8 mouse cellular contexts compared by ENCODE assay signal in the genomic region with DNA sequence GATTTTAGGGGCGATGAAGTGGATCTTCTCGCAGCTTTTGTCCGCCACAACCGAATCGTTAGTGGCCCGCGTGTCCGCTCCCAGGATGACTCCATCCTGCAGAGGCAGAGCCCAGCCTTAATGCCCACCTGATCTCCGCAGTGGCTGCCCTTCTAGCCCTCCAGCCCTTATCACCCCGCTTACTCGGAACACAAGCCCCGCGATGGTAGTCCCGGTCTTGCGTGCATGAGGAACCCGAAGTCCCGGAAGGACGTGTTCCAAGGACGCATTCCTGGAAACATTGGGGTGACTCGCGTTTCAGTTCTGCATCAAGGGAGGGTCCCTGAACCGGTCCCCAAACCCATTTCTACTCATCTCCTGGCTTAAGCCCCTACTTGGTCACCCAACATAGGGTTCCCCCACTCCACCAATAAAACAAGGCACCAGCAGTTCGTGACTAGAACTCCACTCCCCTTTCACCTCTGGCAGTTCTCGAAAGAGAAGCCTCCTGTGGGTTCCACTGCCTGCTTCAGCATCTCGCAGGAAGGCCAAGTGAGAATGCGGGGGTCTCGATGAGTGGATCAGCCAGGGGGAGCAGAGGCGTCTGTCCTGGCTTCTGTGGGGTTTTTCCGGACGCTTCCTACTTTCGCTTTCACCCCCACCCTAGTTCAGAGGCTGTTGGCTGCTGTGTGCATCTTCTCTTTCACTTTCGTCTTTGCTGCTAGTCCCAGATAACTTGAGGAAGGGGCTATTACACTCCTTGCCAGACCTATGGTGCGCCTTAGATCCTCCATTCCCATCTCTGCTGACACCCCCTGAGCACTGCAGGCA. TPM values are rescaled to one million over a fixed set of nuclear protein-coding genes. Genes with fewer than 3 reads are reported as not detected.
A peak's percentile ranks its signal among the peaks of the same experiment; 100 is the strongest.
DNase-seq lines count a peak whose midpoint lies in the region; ATAC-seq lines count a peak whose summit lies in the region.

No protein-coding gene starts in this region.

- peak; percentile 75 to 93 for DNase-seq in adrenal gland, adult (ENCODE audit: inconsistent age in 2 of 2, low spot score in 1 of 2)
- DNase-seq in adrenal gland, postnatal 4 days (ENCODE audit: low spot score in 2 of 2): no peak
- peak; percentile 71 for DNase-seq in adipocyte (ENCODE audit: low spot score)
- peak; percentile 31 for DNase-seq in embryonic facial prominence, embryonic 14.5 days (ENCODE audit: low spot score)
- DNase-seq in heart, postnatal 10 days: peak; percentile 64 to 74
- DNase-seq in kidney, postnatal 4 days: peak; percentile 52 to 65
- DNase-seq in lung, postnatal 10 days: peak; percentile 54
- DNase-seq in right cerebral cortex, postnatal 25 days: peak; percentile 66

- intact Hi-C loops in heart, postnatal 10 days (cut with DNase I): loop anchor here (2.0 kb wide), 1 partner anchor 27 kb away; no protein-coding TSS in a partner anchor

- 2% methylated on average over 33 of the region's 33 CpGs for WGBS in embryonic facial prominence, embryonic 14.5 days

- peak; percentile 27; the same call in 1 of the 2 replicates for ATAC-seq in embryonic facial prominence, embryonic 14.5 days (ENCODE audit: low read depth)

- peaks cover 30% of the 10 kb centered on the region for H3K36me3 ChIP-seq in embryonic facial prominence, embryonic 14.5 days (ENCODE audit: control insufficient read depth, insufficient read depth, low read length)

- H3K4me2 ChIP-seq in embryonic facial prominence, embryonic 14.5 days (ENCODE audit: low read depth, low read length): peak overlapping the region; percentile 94

- no peaks in the 10 kb centered on the region for H3K27me3 ChIP-seq in embryonic facial prominence, embryonic 14.5 days (replicated peaks; ENCODE audit: control insufficient read depth, insufficient read depth, low read length)

- H3K9ac ChIP-seq in embryonic facial prominence, embryonic 14.5 days (ENCODE audit: low read depth, low read length): peak overlapping the region; percentile 76

- H3K4me3 ChIP-seq in embryonic facial prominence, embryonic 14.5 days (ENCODE audit: low read depth, low read length): peak overlapping the region; percentile 76

- H3K27ac ChIP-seq in embryonic facial prominence, embryonic 14.5 days (replicated peaks; ENCODE audit: low read depth, low read length): peak overlapping the region; percentile 81

- peaks cover 15% of the 10 kb centered on the region for H3K4me1 ChIP-seq in embryonic facial prominence, embryonic 14.5 days (ENCODE audit: control insufficient read depth, insufficient read depth, low read length)

- no peaks in the 10 kb centered on the region for H3K9me3 ChIP-seq in embryonic facial prominence, embryonic 14.5 days (ENCODE audit: control insufficient read depth, low read length)

RNA-seq across cellular contexts. Expression of a gene that starts 0.5 kb away (rescaled TPM):
- 10 to 100 TPM; 76.8 to 84.8 TPM for total RNA-seq in adrenal gland, postnatal 4 days (2021)
- 35.9 and 37.3 TPM in 2 replicates for polyA plus RNA-seq in embryonic facial prominence, embryonic 14.5 days (2014; fragmentation: Nextera tagmentation; extraction: Ambion mirVana)
- total RNA-seq in heart, postnatal 10 days (2021): 10 to 100 TPM; 81.1 to 88.5 TPM

RNA-seq across cellular contexts. Expression of a gene that starts 4.0 kb away (rescaled TPM):
- total RNA-seq in adrenal gland, postnatal 4 days (2021): 10 to 100 TPM in 1 of 2 experiments, not detected in 1; 98.9 TPM
- polyA plus RNA-seq in embryonic facial prominence, embryonic 14.5 days (2014; fragmentation: Nextera tagmentation; extraction: Ambion mirVana): 0.57 and 1.1 TPM in 2 replicates
- total RNA-seq in heart, postnatal 10 days (2021): under 1 TPM; 0.35 to 0.48 TPM

RNA-seq across cellular contexts. Expression of a gene that starts 5.5 kb away (rescaled TPM):
- 10 to 100 TPM in 1 of 2 experiments, 1 to 10 TPM in 1; 2.1 to 33.5 TPM for total RNA-seq in adrenal gland, postnatal 4 days (2021)
- 1.7 and 1.8 TPM in 2 replicates for polyA plus RNA-seq in embryonic facial prominence, embryonic 14.5 days (2014; fragmentation: Nextera tagmentation; extraction: Ambion mirVana)
- under 1 TPM; 0.64 to 0.77 TPM for total RNA-seq in heart, postnatal 10 days (2021)

RNA-seq across cellular contexts. Expression of a gene that starts 28.2 kb away (rescaled TPM):
- total RNA-seq in adrenal gland, postnatal 4 days (2021): 10 to 100 TPM; 30.9 to 40.2 TPM
- 42.8 and 43.9 TPM in 2 replicates for polyA plus RNA-seq in embryonic facial prominence, embryonic 14.5 days (2014; fragmentation: Nextera tagmentation; extraction: Ambion mirVana)
- 10 to 100 TPM; 59.1 to 70.0 TPM for total RNA-seq in heart, postnatal 10 days (2021)

RNA-seq across cellular contexts. Expression of a gene that starts 37.5 kb away (rescaled TPM):
- total RNA-seq in adrenal gland, postnatal 4 days (2021): 10 to 100 TPM; 44.3 to 48.7 TPM
- polyA plus RNA-seq in embryonic facial prominence, embryonic 14.5 days (2014; fragmentation: Nextera tagmentation; extraction: Ambion mirVana): 26.1 and 34.0 TPM in 2 replicates
- total RNA-seq in heart, postnatal 10 days (2021): 10 to 100 TPM; 20.9 to 22.5 TPM

Comparison
In these comparisons a context has a peak if more than half of its experiments do, and no peak if none do; other contexts are left out.
1. DNase-seq: peak in adrenal gland, adult (2 of 2), adipocyte (single experiment), embryonic facial prominence, embryonic 14.5 days (single experiment), heart, postnatal 10 days (2 of 2), kidney, postnatal 4 days (2 of 2), lung, postnatal 10 days (single experiment) and right cerebral cortex, postnatal 25 days (single experiment); none in adrenal gland, postnatal 4 days (0 of 2).